Mouse (Mus musculus) intestine, embryonic 16.5 days (tissue): Measurements from ENCODE around the gene Atg14. TPM values are rescaled to one million over a fixed set of nuclear protein-coding genes. Genes with fewer than 3 reads are reported as not detected.

Source experiments
- ATAC-seq: fragments of 200-750 bp; cut with Nextera tagmentation; 2 replicates; pipeline ENCODE4 v1.8.0; 2017; ENCODE audit warnings: moderate TSS enrichment, moderate library complexity
- H3K27ac ChIP-seq: fragments of 300-500 bp; sonication (generic); 2 replicates; pipeline ENCODE4 v1.5.1; 2014; ENCODE audit warnings: mild to moderate bottlenecking, low read length
- H3K27me3 ChIP-seq: fragments of 300-500 bp; sonication (generic); replicated peaks from 2 replicates; pipeline ENCODE4 v1.6.1; 2014; ENCODE audit warnings: low read length, control low read depth, mixed read lengths; ENCODE audit not compliant: control insufficient read depth, insufficient read depth
- H3K36me3 ChIP-seq: fragments of 300-500 bp; sonication (generic); 2 replicates; pipeline ENCODE4 v1.6.1; 2014; ENCODE audit warnings: low read length, control low read depth; ENCODE audit not compliant: control insufficient read depth, insufficient read depth
- H3K4me1 ChIP-seq: fragments of 300-500 bp; sonication (generic); 2 replicates; pipeline ENCODE4 v1.6.1; 2014; ENCODE audit warnings: low read length, control low read depth, mixed read lengths; ENCODE audit not compliant: control insufficient read depth, insufficient read depth
- H3K4me2 ChIP-seq: fragments of 300-500 bp; sonication (generic); 2 replicates; pipeline ENCODE4 v1.6.1; 2014; ENCODE audit warnings: low read depth, low read length, control low read depth
- H3K4me3 ChIP-seq: fragments of 300-500 bp; sonication (generic); 2 replicates; pipeline ENCODE4 v1.5.1; 2014; ENCODE audit warnings: mild to moderate bottlenecking, low read length
- H3K9ac ChIP-seq: fragments of 300-500 bp; sonication (generic); 2 replicates; pipeline ENCODE4 v1.6.1; 2014; ENCODE audit warnings: low read depth, low read length
- H3K9me3 ChIP-seq: fragments of 300-500 bp; sonication (generic); 2 replicates; pipeline ENCODE4 v1.6.1; 2016; ENCODE audit warnings: low read length, control low read depth; ENCODE audit not compliant: control insufficient read depth
- WGBS: fragments of 180-500 bp; shearing (Covaris S2); extraction: QIAGEN DNeasy Blood & Tissue Kit; methylation state at CpG from one replicate; pipeline ENCODE4 v1.1.7; 2014; 5-methylcytosine and 5-hydroxymethylcytosine counted together
- polyA plus RNA-seq: library from polyadenylated mRNA; unstranded; fragments of >200 nt; fragmentation: Nextera tagmentation; extraction: Ambion mirVana; gene quantifications from 2 replicates; pipeline ENCODE4 v1.2.1, GENCODE M21; 2015

The Atg14 gene
- polyA plus RNA-seq, 1 experiment from 2014 or later = 11.4 TPM

GRCm38 (mm10) chr14:47554236-47554635 is 16.2 kb downstream of the Atg14 start:
- Histone ChIP-seq H3K9me3 (no peaks in the 10 kb centered on the region), H3K4me3 (no peak overlapping the region), H3K27me3 (no peaks in the 10 kb centered on the region), H3K4me1 (no peaks in the 10 kb centered on the region), H3K9ac (no peak overlapping the region), H3K27ac (no peak overlapping the region), H3K36me3 (peaks cover 9% of the 10 kb centered on the region; the same call in 1 of the 2 replicates), H3K4me2 (no peak overlapping the region)
- WGBS = 91% methylated on average over 4 of the region's 4 CpGs
- ATAC-seq = no peak

GRCm38 (mm10) chr14:47553380-47553779 is 17.1 kb downstream of the Atg14 start:
- no peak overlapping the region for H3K9ac ChIP-seq
- no peak for ATAC-seq
- no peaks in the 10 kb centered on the region for H3K9me3 ChIP-seq
- WGBS = 88% methylated on average over 2 of the region's 2 CpGs
- peaks cover 9% of the 10 kb centered on the region; the same call in 1 of the 2 replicates for H3K36me3 ChIP-seq
- no peak overlapping the region for H3K27ac ChIP-seq
- no peaks in the 10 kb centered on the region for H3K4me1 ChIP-seq
- no peak overlapping the region for H3K4me2 ChIP-seq
- no peaks in the 10 kb centered on the region for H3K27me3 ChIP-seq
- no peak overlapping the region for H3K4me3 ChIP-seq

DNA sequence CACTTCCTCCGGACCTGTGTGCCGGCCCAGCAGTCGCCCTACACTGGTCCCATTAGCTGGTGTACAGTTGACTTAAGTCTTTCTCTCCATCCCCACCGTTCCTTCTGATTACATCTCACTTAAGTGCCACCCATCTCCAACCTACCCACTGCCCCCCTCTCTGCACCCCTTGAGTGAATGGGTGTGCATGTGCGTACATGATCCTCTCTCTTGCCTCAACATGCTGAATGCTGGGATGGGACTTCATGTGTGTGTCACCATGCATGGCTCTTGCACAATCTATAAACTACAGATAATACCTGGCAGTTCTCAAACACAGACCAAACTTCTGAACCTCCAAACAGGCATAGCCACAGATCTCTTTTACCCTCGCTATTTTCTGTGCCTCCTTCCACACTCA is 18.8 kb downstream of the Atg14 start:
- no peak for ATAC-seq
- WGBS = 92% methylated on average over 6 of the region's 6 CpGs
- Histone ChIP-seq H3K9ac (no peak overlapping the region), H3K9me3 (no peaks in the 10 kb centered on the region), H3K4me1 (no peaks in the 10 kb centered on the region), H3K36me3 (peaks cover 9% of the 10 kb centered on the region; the same call in 1 of the 2 replicates), H3K27ac (no peak overlapping the region), H3K4me3 (no peak overlapping the region), H3K27me3 (no peaks in the 10 kb centered on the region), H3K4me2 (no peak overlapping the region)

DNA sequence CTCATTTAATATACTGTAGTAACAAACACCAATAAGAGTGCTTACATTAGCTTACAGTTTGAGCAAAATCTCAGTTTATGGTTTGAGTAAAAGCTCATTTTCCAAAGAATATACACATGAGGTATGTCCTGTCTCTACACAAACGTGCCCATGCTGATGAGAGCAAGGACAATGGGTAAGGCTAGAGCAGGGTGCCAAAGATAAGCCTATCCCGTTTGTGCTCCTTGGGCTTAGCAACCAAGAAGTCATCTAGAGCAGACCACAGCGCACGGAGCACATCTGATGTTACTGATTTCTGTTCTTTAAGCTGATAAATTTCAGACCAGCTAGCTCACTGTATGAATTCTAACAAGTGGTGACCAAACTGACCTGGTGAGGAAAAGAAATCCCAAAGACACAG is 25.6 kb downstream of the Atg14 start:
- Histone ChIP-seq H3K9ac (no peak overlapping the region), H3K4me2 (no peak overlapping the region), H3K9me3 (no peaks in the 10 kb centered on the region), H3K27ac (no peak overlapping the region), H3K36me3 (no peaks in the 10 kb centered on the region), H3K27me3 (no peaks in the 10 kb centered on the region), H3K4me1 (no peaks in the 10 kb centered on the region), H3K4me3 (no peak overlapping the region)
- no peak for ATAC-seq
- 86% methylated on average over 4 of the region's 4 CpGs for whole genome bisulfite sequencing

- no peaks in the 10 kb centered on the region for H3K27me3 ChIP-seq
- H3K27ac ChIP-seq = no peak overlapping the region
- 88% methylated on average over 5 of the region's 5 CpGs for WGBS
- H3K9me3 ChIP-seq = no peaks in the 10 kb centered on the region
- no peak overlapping the region for H3K4me3 ChIP-seq
- ATAC-seq = no peak
- H3K4me2 ChIP-seq = no peak overlapping the region
- no peaks in the 10 kb centered on the region for H3K36me3 ChIP-seq
- H3K4me1 ChIP-seq = no peaks in the 10 kb centered on the region
- H3K9ac ChIP-seq = no peak overlapping the region
These were observed 26.2 kb downstream of the Atg14 start for GRCm38 (mm10) chr14:47544286-47544685.

- Histone ChIP-seq H3K9me3 (no peaks in the 10 kb centered on the region), H3K9ac (no peak overlapping the region), H3K4me3 (no peak overlapping the region), H3K4me1 (no peaks in the 10 kb centered on the region), H3K27me3 (no peaks in the 10 kb centered on the region), H3K27ac (no peak overlapping the region), H3K4me2 (no peak overlapping the region), H3K36me3 (no peaks in the 10 kb centered on the region)
- ATAC-seq = no peak
- WGBS = 93% methylated on average over 3 of the region's 3 CpGs
These were observed 28.2 kb downstream of the Atg14 start for GRCm38 (mm10) chr14:47542283-47542682.

- WGBS = 88% methylated on average over 10 of the region's 10 CpGs
These were observed 29.0 kb downstream of the Atg14 start for GRCm38 (mm10) chr14:47541325-47541948.

DNA sequence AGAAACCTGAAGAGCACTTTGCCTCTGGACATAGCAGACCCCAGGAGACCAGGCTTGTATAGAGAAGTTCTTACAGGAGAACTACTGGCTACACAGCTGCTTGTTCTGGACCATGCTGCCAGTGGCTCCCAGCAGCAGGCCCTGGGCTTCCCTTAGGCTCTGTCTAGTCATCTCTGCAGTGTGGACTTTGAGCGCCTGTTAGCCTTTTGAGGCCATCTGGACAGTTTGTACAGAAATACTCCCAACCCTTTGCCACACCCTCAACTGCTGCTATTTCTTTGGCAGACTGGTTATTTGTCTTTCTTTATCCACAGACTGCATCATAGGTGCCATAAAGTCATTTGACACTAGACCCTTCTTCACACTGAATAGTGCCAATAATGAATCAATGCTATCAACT is 35.4 kb downstream of the Atg14 start:
- no peak overlapping the region for H3K27ac ChIP-seq
- peaks cover 22% of the 10 kb centered on the region for H3K4me1 ChIP-seq
- H3K9ac ChIP-seq = no peak overlapping the region
- ATAC-seq = peak; percentile 76
- no peaks in the 10 kb centered on the region for H3K36me3 ChIP-seq
- H3K27me3 ChIP-seq = no peaks in the 10 kb centered on the region
- no peak overlapping the region for H3K4me3 ChIP-seq
- WGBS = 55% methylated on average over 1 of the region's 1 CpGs
- H3K9me3 ChIP-seq = no peaks in the 10 kb centered on the region
- no peak overlapping the region for H3K4me2 ChIP-seq

More at GRCm38 (mm10) chr14:47541325-47541948, 29.0 kb downstream of the Atg14 start:
- no peaks in the 10 kb centered on the region for H3K9me3 ChIP-seq
- H3K27ac ChIP-seq = no peak overlapping the region
- no peak for ATAC-seq
- no peak overlapping the region for H3K4me3 ChIP-seq
- no peaks in the 10 kb centered on the region for H3K4me1 ChIP-seq
- H3K27me3 ChIP-seq = no peaks in the 10 kb centered on the region
- H3K9ac ChIP-seq = no peak overlapping the region
- no peak overlapping the region for H3K4me2 ChIP-seq
- H3K36me3 ChIP-seq = no peaks in the 10 kb centered on the region

- H3K9ac ChIP-seq = no peak overlapping the region; the same call in 1 of the 2 replicates
- WGBS = 88% methylated on average over 5 of the region's 5 CpGs
- H3K9me3 ChIP-seq = no peaks in the 10 kb centered on the region
- ATAC-seq = no peak
- no peaks in the 10 kb centered on the region for H3K36me3 ChIP-seq
- H3K27me3 ChIP-seq = no peaks in the 10 kb centered on the region
- H3K4me3 ChIP-seq = no peak overlapping the region
- H3K27ac ChIP-seq = peak overlapping the region; percentile 62
- H3K4me2 ChIP-seq = peak overlapping the region; percentile 1; the same call in 1 of the 2 replicates
- peaks cover 22% of the 10 kb centered on the region for H3K4me1 ChIP-seq
These were observed 36.3 kb downstream of the Atg14 start for GRCm38 (mm10) chr14:47534176-47534525.
